Mouse (Mus musculus) heart, postnatal 0 days (tissue): ENCODE results near the gene Pskh1. TPM values are rescaled to one million over a fixed set of nuclear protein-coding genes. Genes with fewer than 3 reads are reported as not detected.

Experiments used
- ATAC-seq: fragments of 200-750 bp; cut with Nextera tagmentation; 2 replicates; pipeline ENCODE4 v1.8.0; 2017; ENCODE audit warnings: low read depth, moderate number of reproducible peaks, moderate library complexity; ENCODE audit not compliant: insufficient read depth
- DNase-seq: peaks from one replicate; pipeline ENCODE4 v3.0.0-alpha.2; 2016; ENCODE audit warnings: low spot score
- H3K27ac ChIP-seq: fragments of 300-500 bp; sonication (generic); 2 replicates; pipeline ENCODE4 v1.5.1; 2014; ENCODE audit warnings: low read depth, mild to moderate bottlenecking
- H3K27me3 ChIP-seq: fragments of 300-500 bp; sonication (generic); 2 replicates; pipeline ENCODE4 v1.6.1; 2014; ENCODE audit warnings: low read length, mixed read lengths; ENCODE audit not compliant: control insufficient read depth, insufficient read depth
- H3K36me3 ChIP-seq: fragments of 300-500 bp; sonication (generic); replicated peaks from 2 replicates; pipeline ENCODE4 v1.6.1; 2014; ENCODE audit warnings: low read length, mixed read lengths; ENCODE audit not compliant: control insufficient read depth, insufficient read depth
- H3K4me1 ChIP-seq: fragments of 300-500 bp; sonication (generic); 2 replicates; pipeline ENCODE4 v1.6.1; 2014; ENCODE audit warnings: antibody characterized with exemption; ENCODE audit not compliant: control insufficient read depth, insufficient read depth
- H3K4me2 ChIP-seq: fragments of 300-500 bp; sonication (generic); 2 replicates; pipeline ENCODE4 v1.6.1; 2014; ENCODE audit warnings: low read depth, mild to moderate bottlenecking, low read length, moderate library complexity
- H3K4me3 ChIP-seq: fragments of 300-500 bp; sonication (generic); 2 replicates; pipeline ENCODE4 v1.5.1; 2014; ENCODE audit warnings: low read depth, low read length
- H3K9ac ChIP-seq: fragments of 300-500 bp; sonication (generic); replicated peaks from 2 replicates; pipeline ENCODE4 v1.6.1; 2014; ENCODE audit warnings: low read depth, low read length, mixed read lengths
- H3K9me3 ChIP-seq: fragments of 300-500 bp; sonication (generic); replicated peaks from 2 replicates; pipeline ENCODE4 v1.6.1; 2016; ENCODE audit warnings: low read length; ENCODE audit not compliant: control insufficient read depth
- CTCF ChIP-seq: IDR thresholded peaks from 2 replicates; pipeline ENCODE4 v1.5.1; 2016; ENCODE audit warnings: antibody characterized with exemption, control low read depth, low read depth
- EP300 ChIP-seq: IDR thresholded peaks from 2 replicates; pipeline ENCODE4 v1.6.1; 2016; ENCODE audit warnings: antibody characterized with exemption, low read depth
- WGBS: fragments of 180-500 bp; shearing (Covaris S2); extraction: QIAGEN DNeasy Blood & Tissue Kit; methylation state at CpG from one replicate; pipeline ENCODE4 v1.1.7; 2014; 5-methylcytosine and 5-hydroxymethylcytosine counted together
- polyA plus RNA-seq: library from polyadenylated mRNA; unstranded; fragments of >200 nt; fragmentation: Nextera tagmentation; extraction: Ambion mirVana; gene quantifications from 2 replicates; pipeline ENCODE4 v1.2.1, GENCODE M21; 2015
- total RNA-seq: library from RNA; depleted of rRNA; stranded (reverse); fragments of >200 nt; gene quantifications from 2 replicates; pipeline ENCODE4 v1.2.3, GENCODE M21; 2014; ENCODE audit warnings: low replicate concordance

Gene Pskh1
- total and polyA plus RNA-seq, 2 experiments from 2014 or later = 15.4 to 44.2 TPM

- peak overlapping the region; percentile 68 for H3K4me3 ChIP-seq
- H3K9me3 ChIP-seq = no peaks in the 10 kb centered on the region
- H3K4me2 ChIP-seq = peak overlapping the region; percentile 91
- H3K9ac ChIP-seq = peak overlapping the region; percentile 70
- no peak overlapping the region for H3K27ac ChIP-seq
- DNase-seq (no peak), ATAC-seq (peak; percentile 1; the same call in 1 of the 2 replicates)
- TF ChIP-seq EP300 = no peak
- H3K36me3 ChIP-seq = peaks cover 5% of the 10 kb centered on the region
- 22% methylated on average over 8 of the region's 8 CpGs for WGBS
- no peaks in the 10 kb centered on the region for H3K27me3 ChIP-seq
- peaks cover 29% of the 10 kb centered on the region for H3K4me1 ChIP-seq
These were observed 45.9 kb upstream of the Pskh1 start for GRCm38 (mm10) chr8:105854303-105854702.

GRCm38 (mm10) chr8:105854715-105855216 lies 45.5 kb upstream of the Pskh1 start, which contains the start of gene Thap11:
Gene Thap11, plus strand, starts transcription at chr8:105855132.
- Histone ChIP-seq H3K36me3 (0 out of 2 replicates have a peak, but pooled peaks cover under 1% of the 10 kb centered on the region), H3K4me2 (peak within 1 kb of the TSS; percentile 91), H3K27me3 (no peaks in the 10 kb centered on the region), H3K4me3 (peak within 1 kb of the TSS; percentile 68), H3K9me3 (no peaks in the 10 kb centered on the region), H3K4me1 (peaks cover 33% of the 10 kb centered on the region), H3K27ac (peak within 1 kb of the TSS; percentile 84), H3K9ac (peak within 1 kb of the TSS; percentile 70)
- ATAC-seq = peak; percentile 92
- TF ChIP-seq EP300 (peak; percentile 72; the same call in 1 of the 2 replicates), CTCF (peak; percentile 82)
- peak; percentile 93 for DNase-seq
- under 1% methylated on average over 43 of the region's 43 CpGs for WGBS

GRCm38 (mm10) chr8:105855248-105856167 lies 44.7 kb upstream of the Pskh1 start:
- DNase-seq = no peak
- peak; percentile 28 for ATAC-seq
- H3K4me3 ChIP-seq = peak overlapping the region; percentile 68
- no peaks in the 10 kb centered on the region for H3K27me3 ChIP-seq
- 0% methylated on average over 71 of the region's 71 CpGs for WGBS
- H3K27ac ChIP-seq = peak overlapping the region; percentile 84
- H3K4me1 ChIP-seq = peaks cover 30% of the 10 kb centered on the region
- H3K4me2 ChIP-seq = peak overlapping the region; percentile 91
- no peaks in the 10 kb centered on the region for H3K36me3 ChIP-seq
- H3K9me3 ChIP-seq = no peaks in the 10 kb centered on the region
- H3K9ac ChIP-seq = peak overlapping the region; percentile 70
- TF ChIP-seq CTCF (0 out of 2 replicates have a peak, but pooled peaks have one; percentile 6), EP300 (0 out of 2 replicates have a peak, but pooled peaks have one; percentile 47)

DNA sequence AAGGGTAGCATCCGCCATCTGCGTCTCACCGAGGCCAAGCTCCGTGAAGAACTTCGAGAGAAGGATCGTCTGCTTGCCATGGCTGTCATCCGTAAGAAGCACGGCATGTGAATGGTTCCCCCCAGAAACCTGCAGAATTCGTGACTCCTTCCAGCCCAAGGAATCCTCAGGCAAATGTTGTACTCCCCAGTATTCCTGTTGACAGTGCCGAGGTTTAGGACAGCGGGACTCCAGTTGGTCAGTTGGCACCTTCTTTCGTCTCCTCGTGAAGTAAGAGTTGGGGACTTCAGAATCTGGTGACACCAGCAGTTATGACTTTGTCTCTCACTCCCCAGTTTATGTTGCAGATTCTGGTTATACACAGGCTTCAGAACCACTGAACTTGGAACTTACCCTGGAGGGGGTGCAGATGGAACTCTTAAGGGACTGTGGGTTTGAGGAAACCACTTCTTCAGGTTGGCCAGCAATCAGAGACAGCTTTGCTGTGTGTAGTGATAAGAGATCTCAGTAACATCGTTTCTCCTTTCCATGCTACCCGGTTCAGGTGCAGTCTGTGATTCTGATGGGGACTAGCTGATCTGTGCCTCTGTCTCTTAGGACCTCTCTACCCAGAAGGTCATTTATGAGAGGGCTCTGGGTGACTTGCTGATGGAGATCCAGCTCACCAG lies 43.9 kb upstream of the Pskh1 start:
- DNase-seq (no peak), ATAC-seq (no peak)
- no peak for TF ChIP-seq EP300
- TF ChIP-seq CTCF = no peak
- Histone ChIP-seq H3K4me3 (peak overlapping the region; percentile 68), H3K4me1 (peaks cover 27% of the 10 kb centered on the region), H3K4me2 (peak overlapping the region; percentile 91), H3K9me3 (no peaks in the 10 kb centered on the region), H3K27me3 (no peaks in the 10 kb centered on the region), H3K9ac (peak overlapping the region; percentile 70), H3K36me3 (no peaks in the 10 kb centered on the region), H3K27ac (peak overlapping the region; percentile 84)
- 7% methylated on average over 15 of the region's 15 CpGs for WGBS

DNA sequence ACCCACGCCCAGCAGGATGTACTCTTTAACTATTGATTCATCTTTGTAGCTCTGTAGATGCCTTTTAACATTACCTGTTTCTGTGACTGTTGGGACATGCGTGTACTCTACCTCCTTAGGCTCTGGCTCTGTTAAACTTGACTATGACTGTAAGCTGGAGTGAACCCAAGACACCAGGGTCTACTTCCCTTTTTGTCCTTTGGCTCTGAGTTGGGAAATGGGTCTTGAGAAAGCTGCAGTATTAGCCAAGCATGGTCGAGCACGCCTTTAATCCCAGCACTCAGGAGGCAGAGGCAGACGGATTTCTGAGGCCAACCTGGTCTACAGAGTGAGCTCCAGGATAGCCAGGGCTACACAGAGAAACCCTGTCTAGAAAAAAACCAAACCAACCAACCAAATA lies 41.7 kb upstream of the Pskh1 start:
- DNase-seq = no peak
- H3K4me3 ChIP-seq = no peak overlapping the region
- H3K27me3 ChIP-seq = no peaks in the 10 kb centered on the region
- H3K4me1 ChIP-seq = peaks cover 41% of the 10 kb centered on the region
- no peak for TF ChIP-seq EP300
- no peak for TF ChIP-seq CTCF
- H3K9me3 ChIP-seq = no peaks in the 10 kb centered on the region
- WGBS = 82% methylated on average over 5 of the region's 5 CpGs
- no peak overlapping the region for H3K4me2 ChIP-seq
- H3K27ac ChIP-seq = no peak overlapping the region
- ATAC-seq = no peak
- H3K9ac ChIP-seq = no peak overlapping the region
- H3K36me3 ChIP-seq = no peaks in the 10 kb centered on the region
